Comparison of ENCODE assay signal across 8 mouse cellular contexts in the genomic region with DNA sequence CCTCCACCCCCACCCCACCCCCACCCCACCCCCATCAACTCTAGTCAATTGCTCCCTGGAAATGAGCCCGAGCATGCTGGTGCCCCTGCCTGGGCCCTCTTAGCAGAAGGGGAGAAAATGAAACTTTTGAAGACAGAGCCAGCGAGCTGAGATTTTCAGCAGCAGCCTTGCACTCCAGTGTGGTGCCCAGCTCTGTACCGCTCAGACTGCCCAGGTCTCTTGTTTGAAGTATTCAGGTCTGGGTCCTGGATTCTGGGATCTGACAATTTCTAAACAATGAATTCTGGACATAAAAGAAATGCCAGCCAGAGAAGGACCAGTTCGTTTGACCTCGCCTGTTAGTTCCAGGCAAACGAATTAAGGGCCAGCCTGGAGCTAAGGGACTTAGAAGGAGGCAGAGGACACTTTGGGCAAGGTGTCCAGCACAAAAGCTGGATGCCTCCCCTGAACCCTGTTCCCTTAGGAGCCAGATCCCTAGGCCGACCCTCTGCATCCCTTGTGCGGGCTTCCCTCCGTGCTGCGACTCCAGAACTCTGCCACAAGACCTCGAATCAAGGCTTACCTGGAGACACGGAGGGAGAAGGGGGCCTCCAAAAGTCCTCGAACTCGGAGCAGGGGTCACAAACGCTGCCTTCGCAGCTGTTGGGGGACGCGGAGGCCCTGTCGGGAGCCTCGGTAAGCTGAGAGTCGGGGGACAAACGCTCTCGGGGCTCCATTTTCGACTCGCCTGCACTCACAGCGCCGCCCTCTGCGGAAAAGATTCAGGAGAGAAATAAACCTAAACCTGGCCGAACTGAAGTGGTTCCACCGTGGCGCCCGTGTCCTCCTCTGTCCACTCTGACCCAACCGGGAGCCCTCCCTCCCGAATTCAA. TPM values are rescaled to one million over a fixed set of nuclear protein-coding genes. Genes with fewer than 3 reads are reported as not detected.
DNase-seq lines count a peak whose midpoint lies in the region; ATAC-seq and TF ChIP-seq lines count a peak whose summit lies in the region.

No protein-coding gene starts in this region.

- no peak overlapping the region for H3K4me3 ChIP-seq in forebrain, embryonic 15.5 days
- H3K4me3 ChIP-seq in intestine, postnatal 0 days (ENCODE audit: low read depth, low read length) = peak overlapping the region; percentile 29
- H3K4me3 ChIP-seq in macrophage (ENCODE audit: inconsistent target) = peak overlapping the region; percentile 23

- DNase-seq in cerebellum, postnatal 25 days = peak; percentile 14 to 47
- DNase-seq in cerebellum, adult 9-10 months = no peak
- DNase-seq in T-cell, adult 2 months (ENCODE audit: low spot score) = peak; percentile 24
- peak; percentile 48 for DNase-seq in thymus, postnatal 0 days (ENCODE audit: low spot score)
- DNase-seq in right cerebral cortex, adult 18-20 months = no peak

- H3K9me3 ChIP-seq in forebrain, embryonic 15.5 days = no peaks in the 10 kb centered on the region
- no peaks in the 10 kb centered on the region for H3K9me3 ChIP-seq in intestine, postnatal 0 days (ENCODE audit: control insufficient read depth)

- no peaks in the 10 kb centered on the region for H3K79me2 ChIP-seq in macrophage (ENCODE audit: inconsistent target)

- H3K36me3 ChIP-seq in forebrain, embryonic 15.5 days = no peaks in the 10 kb centered on the region
- H3K36me3 ChIP-seq in intestine, postnatal 0 days (ENCODE audit: control insufficient read depth, insufficient read depth) = no peaks in the 10 kb centered on the region
- no peaks in the 10 kb centered on the region for H3K36me3 ChIP-seq in macrophage (ENCODE audit: inconsistent target)

- no peak overlapping the region for H3K9ac ChIP-seq in forebrain, embryonic 15.5 days (replicated peaks)
- H3K9ac ChIP-seq in intestine, postnatal 0 days (ENCODE audit: low read depth, low read length) = no peak overlapping the region

- WGBS in forebrain, embryonic 15.5 days = under 1% methylated on average over 34 of the region's 34 CpGs
- whole genome bisulfite sequencing in intestine, postnatal 0 days = 3% methylated on average over 34 of the region's 34 CpGs
- 23% methylated on average over 33 of the region's 34 CpGs for WGBS in macrophage (ENCODE audit: missing documents)

- H3K27me3 ChIP-seq in forebrain, embryonic 15.5 days = peaks cover 88% of the 10 kb centered on the region
- H3K27me3 ChIP-seq in intestine, postnatal 0 days (replicated peaks; ENCODE audit: control insufficient read depth, insufficient read depth, low read length) = peaks cover 94% of the 10 kb centered on the region

- 0 out of 2 replicates have a peak overlapping the region, but pooled peaks have one; percentile 18 for H3K4me2 ChIP-seq in forebrain, embryonic 15.5 days (replicated peaks)
- peak overlapping the region; percentile 68 for H3K4me2 ChIP-seq in intestine, postnatal 0 days (replicated peaks; ENCODE audit: low read depth)

- TF ChIP-seq CTCF in intestine, postnatal 0 days (IDR thresholded peaks at IDR 0.05; ENCODE audit: low read depth) = no peak

- peaks cover 52% of the 10 kb centered on the region for H3K4me1 ChIP-seq in forebrain, embryonic 15.5 days
- peaks cover 8% of the 10 kb centered on the region; the same call in 1 of the 2 replicates for H3K4me1 ChIP-seq in intestine, postnatal 0 days (replicated peaks; ENCODE audit: control insufficient read depth, insufficient read depth, low read length)

- no peak for ATAC-seq in forebrain, embryonic 15.5 days (replicated peaks)
- no peak for ATAC-seq in intestine, postnatal 0 days

- no peak overlapping the region for H3K27ac ChIP-seq in forebrain, embryonic 15.5 days (replicated peaks)
- no peak overlapping the region for H3K27ac ChIP-seq in intestine, postnatal 0 days (ENCODE audit: low read depth, low read length)
- no peak overlapping the region for H3K27ac ChIP-seq in macrophage

RNA-seq across cellular contexts. Expression of gene Gfi1, which starts 2.9 kb away (rescaled TPM):
- polyA plus RNA-seq in forebrain, embryonic 15.5 days (2015; fragmentation: Nextera tagmentation; extraction: Ambion mirVana) = not detected in 2 replicates
- polyA plus RNA-seq in intestine, postnatal 0 days (2015; fragmentation: Nextera tagmentation; extraction: Ambion mirVana) = 0.37 and 0.38 TPM in 2 replicates
- 1 to 10 TPM in 7 of 26 experiments, under 1 TPM in 11, not detected in 8; 0.19 to 9.1 (median 0.55) TPM for total RNA-seq in macrophage (2018; cell fraction: chromatin; rRNA removed)
- 1 to 10 TPM in 3 of 26 experiments, under 1 TPM in 22, not detected in 1; 0.06 to 4.0 (median 0.21) TPM for total RNA-seq in macrophage (2018; cell fraction: cytosol; rRNA removed)
- total RNA-seq in macrophage (2018; cell fraction: nucleus; rRNA removed) = 10 to 100 TPM in 2 of 26 experiments, 1 to 10 TPM in 10, under 1 TPM in 13, not detected in 1; 0.24 to 12.9 (median 0.89) TPM
- polyA plus RNA-seq in macrophage (2018) = 0.11 to 0.19 TPM (median 0.15 TPM) in 3 replicates
- 39.4 and 42.8 TPM in 2 replicates for polyA plus RNA-seq in thymus, postnatal 0 days (2015; fragmentation: Nextera tagmentation; extraction: Ambion mirVana)

Comparison
In these comparisons a context has a peak if more than half of its experiments do, and no peak if none do; other contexts are left out.
1. DNase-seq: peak in cerebellum, postnatal 25 days (2 of 2), T-cell, adult 2 months (single experiment) and thymus, postnatal 0 days (single experiment); none in cerebellum, adult 9-10 months (single experiment) and right cerebral cortex, adult 18-20 months (single experiment).
2. RNA of gene Gfi1, which starts 2.9 kb away (polyA plus RNA-seq): 39.4 to 42.8 TPM in thymus, postnatal 0 days; 0.37 to 0.38 TPM in intestine, postnatal 0 days, 0.11 to 0.19 TPM in macrophage and not detected in forebrain, embryonic 15.5 days; every median in the first group is over 10 times any median in the second.